Mouse (Mus musculus) cerebellum, adult 11-12 months (tissue): Measurements from ENCODE around the gene Slx4ip.

Experiments used
- DNase-seq: peaks from one replicate; pipeline ENCODE4 v3.0.0; 2022

Gene Slx4ip

GRCm38 (mm10) chr2:137073473-137074312 is 182.7 kb downstream of the Slx4ip start:
- no peak for DNase-seq

- DNase-seq = no peak
Measured at GRCm38 (mm10) chr2:137074313-137074620, 183.2 kb downstream of the Slx4ip start.

- no peak for DNase-seq
Measured at GRCm38 (mm10) chr2:137078771-137079170, 187.8 kb downstream of the Slx4ip start.

GRCm38 (mm10) chr2:137079721-137080320 is 188.8 kb downstream of the Slx4ip start:
- no peak for DNase-seq

GRCm38 (mm10) chr2:137080468-137080867 is 189.4 kb downstream of the Slx4ip start:
- no peak for DNase-seq

- no peak for DNase-seq
Measured at GRCm38 (mm10) chr2:137081001-137081400, 190.0 kb downstream of the Slx4ip start.

- DNase-seq = no peak
Measured at GRCm38 (mm10) chr2:137082896-137083620, 192.0 kb downstream of the Slx4ip start.

GRCm38 (mm10) chr2:137085257-137085656 is 194.2 kb downstream of the Slx4ip start:
- DNase-seq = no peak

- DNase-seq = no peak
Measured at GRCm38 (mm10) chr2:137086621-137087395, 195.8 kb downstream of the Slx4ip start.

- no peak for DNase-seq
Measured at GRCm38 (mm10) chr2:137087705-137088104, 196.7 kb downstream of the Slx4ip start.

GRCm38 (mm10) chr2:137091766-137092522 is 200.9 kb downstream of the Slx4ip start:
- no peak for DNase-seq

- DNase-seq = no peak
Measured at GRCm38 (mm10) chr2:137092523-137093297, 201.7 kb downstream of the Slx4ip start.

- no peak for DNase-seq
Measured at GRCm38 (mm10) chr2:137093298-137093630, 202.2 kb downstream of the Slx4ip start.

GRCm38 (mm10) chr2:137094301-137094700 is 203.3 kb downstream of the Slx4ip start:
- no peak for DNase-seq

- no peak for DNase-seq
Measured at GRCm38 (mm10) chr2:137096981-137097460, 206.0 kb downstream of the Slx4ip start.

GRCm38 (mm10) chr2:137098269-137099035 is 207.4 kb downstream of the Slx4ip start:
- DNase-seq = no peak

GRCm38 (mm10) chr2:137099211-137099734 is 208.3 kb downstream of the Slx4ip start:
- no peak for DNase-seq

GRCm38 (mm10) chr2:137101074-137101473 is 210.1 kb downstream of the Slx4ip start:
- DNase-seq = no peak

- DNase-seq = no peak
Measured at GRCm38 (mm10) chr2:137107203-137107602, 216.2 kb downstream of the Slx4ip start.

- no peak for DNase-seq
Measured at GRCm38 (mm10) chr2:137107946-137108345, 216.9 kb downstream of the Slx4ip start.
